Mouse (Mus musculus) embryonic facial prominence, embryonic 11.5 days (tissue): ENCODE measurements around the gene Zbtb8os. TPM values are rescaled to one million over a fixed set of nuclear protein-coding genes. Genes with fewer than 3 reads are reported as not detected.

ENCODE experiments used
- polyA plus RNA-seq: library from polyadenylated mRNA; unstranded; fragments of >200 nt; fragmentation: Nextera tagmentation; extraction: Ambion mirVana; gene quantifications from 2 replicates; pipeline ENCODE4 v1.2.1, GENCODE M21; 2014

Gene Zbtb8os
- polyA plus RNA-seq, 1 experiment from 2014 or later: 53.6 TPM

Other genes with a start within 250 kb of the Zbtb8os start
- gene Tmem54, start 230.1 kb upstream of the Zbtb8os start, polyA plus RNA-seq: 6.3 and 6.4 TPM in 2 replicates
- 3.1 and 3.5 TPM in 2 replicates for gene Hpca, start 213.7 kb upstream of the Zbtb8os start, polyA plus RNA-seq
- 2.8 and 3.8 TPM in 2 replicates for gene Fndc5, start 198.7 kb upstream of the Zbtb8os start, polyA plus RNA-seq
- 22.8 and 24.5 TPM in 2 replicates for gene S100pbp, start 146.0 kb upstream of the Zbtb8os start, polyA plus RNA-seq
- gene Yars, start 145.9 kb upstream of the Zbtb8os start, polyA plus RNA-seq: 91.1 and 95.3 TPM in 2 replicates
- gene C77080, start 74.3 kb upstream of the Zbtb8os start, polyA plus RNA-seq: 2.4 and 2.5 TPM in 2 replicates
- gene Sync, start 48.1 kb upstream of the Zbtb8os start, polyA plus RNA-seq: 0.25 and 0.63 TPM in 2 replicates
- gene Rbbp4, start 325 bp upstream of the Zbtb8os start, polyA plus RNA-seq: 584 and 661 TPM in 2 replicates
- 6.5 and 7.2 TPM in 2 replicates for gene Zbtb8a, start 42.4 kb downstream of the Zbtb8os start, polyA plus RNA-seq
- 2.4 and 2.8 TPM in 2 replicates for gene Zbtb8b, start 105.2 kb downstream of the Zbtb8os start, polyA plus RNA-seq
- 21.2 and 22.0 TPM in 2 replicates for gene Bsdc1, start 125.9 kb downstream of the Zbtb8os start, polyA plus RNA-seq
- not detected in 2 replicates for gene Tssk3, start 155.3 kb downstream of the Zbtb8os start, polyA plus RNA-seq
- gene Fam229a, start 155.5 kb downstream of the Zbtb8os start, polyA plus RNA-seq: not detected in 2 replicates
- 1,559 and 1,563 TPM in 2 replicates for gene Marcksl1, start 177.9 kb downstream of the Zbtb8os start, polyA plus RNA-seq
- gene Hdac1, start 207.0 kb downstream of the Zbtb8os start, polyA plus RNA-seq: 271 and 273 TPM in 2 replicates
- gene Lck, start 237.9 kb downstream of the Zbtb8os start, polyA plus RNA-seq: 11.3 and 14.2 TPM in 2 replicates
- 2.9 and 3.2 TPM in 2 replicates for gene Fam167b, start 242.9 kb downstream of the Zbtb8os start, polyA plus RNA-seq